Mouse (Mus musculus): Measurements from ENCODE around the gene Nagk.
A peak's percentile ranks its signal among the peaks of the same experiment; 100 is the strongest.
"Not testable (repeated sequence)": the region's sequence is repeated elsewhere in the genome, so short reads cannot be mapped to it uniquely, and the experiment has no call there.

Nagk gene

GRCm38 (mm10) chr6:83815801-83816200 is 21.0 kb downstream of the Nagk start:
- DNase-seq (ENCODE audit: low spot score in 2 of 2) = no peak

GRCm38 (mm10) chr6:83818996-83819395 is 24.2 kb downstream of the Nagk start:
- DNase-seq (ENCODE audit: low spot score in 2 of 2) = no peak

DNA sequence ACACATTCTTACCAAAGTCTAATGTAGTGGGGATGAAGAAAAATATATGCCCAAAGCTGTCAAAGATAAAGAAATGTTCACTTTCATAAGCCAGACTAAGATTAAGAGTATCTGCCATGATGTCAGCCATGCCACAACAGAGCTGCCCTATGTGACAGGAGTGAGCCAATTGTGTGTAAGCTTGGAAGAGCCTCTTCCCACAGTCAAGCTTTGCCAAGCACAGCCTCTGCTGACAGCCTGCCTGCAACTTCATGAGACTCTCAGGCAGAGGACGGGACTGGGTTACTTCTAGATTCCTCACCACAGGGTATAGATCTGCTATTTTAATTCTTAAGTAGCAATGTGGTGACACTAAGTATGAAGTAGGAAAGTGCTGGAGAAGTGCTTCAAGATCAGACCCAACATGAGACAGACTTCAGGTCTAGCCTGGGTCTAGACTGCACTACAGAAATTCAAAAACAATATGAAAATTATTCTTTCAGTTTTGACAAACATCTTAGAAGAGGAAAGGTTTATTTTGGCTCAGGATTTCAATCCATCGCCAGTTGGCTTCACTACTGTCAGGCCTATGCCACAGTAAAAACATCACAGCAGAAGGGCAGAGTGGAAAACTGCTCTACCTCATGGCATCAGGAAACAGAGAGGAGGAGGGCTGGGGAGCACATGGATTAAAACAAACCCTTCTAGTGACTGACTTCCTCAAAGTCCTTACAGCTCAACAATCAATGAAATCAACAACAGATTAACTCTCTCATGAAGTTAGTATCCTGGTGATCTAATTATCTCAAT is 26.1 kb downstream of the Nagk start:
- DNase-seq (ENCODE audit: low spot score in 2 of 2) = no peak

GRCm38 (mm10) chr6:83821856-83822255 is 27.1 kb downstream of the Nagk start:
- DNase-seq (ENCODE audit: low spot score in 2 of 2) = no peak

DNA sequence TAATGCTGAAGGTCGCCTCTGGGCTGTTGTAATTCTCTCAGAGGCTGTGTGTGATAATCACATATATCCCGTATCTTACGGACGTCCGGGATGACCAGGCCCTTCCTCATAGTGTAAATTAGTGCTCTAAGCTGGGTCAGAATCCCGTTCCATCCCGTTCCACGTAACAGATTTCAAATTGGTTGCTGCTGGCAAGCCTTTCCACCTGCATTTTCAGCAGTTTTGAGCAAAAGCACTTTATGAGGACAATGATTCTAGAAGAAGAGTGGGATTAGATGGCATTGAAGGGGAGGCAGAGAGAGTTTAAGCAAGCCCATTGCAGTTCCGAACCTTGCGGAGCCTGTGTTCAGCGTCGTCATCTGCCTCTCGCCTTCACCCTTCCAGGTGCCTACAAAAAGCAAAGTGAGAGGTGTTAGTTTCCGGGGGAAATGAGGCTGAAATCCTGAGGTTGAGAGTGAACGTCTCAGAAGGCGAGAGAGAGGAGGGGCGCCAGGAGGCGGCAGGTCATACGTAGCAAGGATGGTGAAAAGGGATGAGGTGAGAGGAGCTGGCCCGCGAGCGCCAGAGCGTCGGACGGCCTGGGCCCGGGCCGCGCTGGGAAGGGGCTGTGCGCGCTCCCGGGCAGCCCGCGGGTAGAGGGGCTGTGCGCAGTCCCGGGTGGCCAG is 36.3 kb downstream of the Nagk start:
- DNase-seq (ENCODE audit: low spot score in 2 of 2) = peak in 1 of 2 experiments; percentile 6

DNA sequence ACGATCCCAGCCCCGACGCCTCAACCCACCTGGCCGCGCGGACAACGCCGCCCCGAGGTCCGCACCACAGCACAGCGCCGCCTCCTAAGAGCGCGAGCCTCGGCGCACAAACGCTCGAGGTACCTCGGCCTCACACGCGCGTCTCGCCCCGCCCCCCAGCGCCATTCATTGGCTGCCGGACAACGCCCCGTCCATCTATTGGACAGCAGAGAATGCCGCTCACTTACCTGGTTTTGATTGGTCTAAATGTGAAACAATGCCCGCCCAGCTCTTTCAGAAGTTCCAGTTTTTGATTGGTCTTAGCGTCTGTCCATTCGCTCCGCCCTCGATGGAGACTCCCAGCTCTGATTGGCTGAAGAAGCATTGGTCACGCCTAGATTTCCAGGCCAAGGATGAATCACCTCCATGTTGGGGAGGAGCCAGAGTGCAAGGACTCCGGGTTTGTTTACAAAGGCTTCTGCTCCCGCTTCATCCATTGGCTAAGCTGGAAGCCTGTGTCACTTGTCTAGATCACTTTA is 36.9 kb downstream of the Nagk start, which contains the start of gene Paip2b:
Paip2b (minus strand) TSS at position 136 of the 518 bp plus-strand sequence.
- DNase-seq (ENCODE audit: low spot score in 2 of 2) = peak; percentile 98 to 99

- DNase-seq (ENCODE audit: low spot score in 2 of 2) = not testable (repeated sequence)
These were observed 37.6 kb downstream of the Nagk start for GRCm38 (mm10) chr6:83832393-83832792.

GRCm38 (mm10) chr6:83836826-83837225 is 42.0 kb downstream of the Nagk start:
- no peak for DNase-seq (ENCODE audit: low spot score in 2 of 2)

- DNase-seq (ENCODE audit: low spot score in 2 of 2) = no peak
These were observed 43.3 kb downstream of the Nagk start for GRCm38 (mm10) chr6:83838046-83838445.

- no peak for DNase-seq (ENCODE audit: low spot score in 2 of 2)
These were observed 45.3 kb downstream of the Nagk start for GRCm38 (mm10) chr6:83840086-83840485.

GRCm38 (mm10) chr6:83844913-83845312 is 50.1 kb downstream of the Nagk start:
- no peak for DNase-seq (ENCODE audit: low spot score in 2 of 2)

- DNase-seq (ENCODE audit: low spot score in 2 of 2) = no peak
These were observed 51.4 kb downstream of the Nagk start for GRCm38 (mm10) chr6:83846141-83846540.

DNA sequence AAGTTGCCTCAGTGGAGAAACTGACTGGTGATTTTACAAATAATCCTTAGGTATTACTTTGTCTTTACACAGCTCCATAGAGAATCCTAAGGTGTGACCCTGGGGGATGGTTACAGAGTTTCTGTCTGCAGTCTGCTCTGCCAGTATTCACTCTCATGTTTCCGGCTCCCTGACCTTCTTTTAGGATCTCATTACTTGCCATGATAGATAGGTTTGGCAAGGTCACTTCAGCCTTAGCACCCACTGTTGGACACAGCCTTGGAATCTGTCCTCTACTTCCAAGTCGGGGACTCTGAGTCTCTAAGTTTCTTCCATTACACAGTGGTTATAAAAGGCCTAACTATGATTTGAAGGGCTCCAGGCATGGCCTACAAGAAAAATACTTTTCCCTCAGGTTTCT is 54.7 kb downstream of the Nagk start:
- DNase-seq (ENCODE audit: low spot score in 2 of 2) = no peak

Measured in frontal cortex, postnatal 25 days (tissue).